Comparison of ENCODE assay signal across 8 mouse cellular contexts in the genomic region with DNA sequence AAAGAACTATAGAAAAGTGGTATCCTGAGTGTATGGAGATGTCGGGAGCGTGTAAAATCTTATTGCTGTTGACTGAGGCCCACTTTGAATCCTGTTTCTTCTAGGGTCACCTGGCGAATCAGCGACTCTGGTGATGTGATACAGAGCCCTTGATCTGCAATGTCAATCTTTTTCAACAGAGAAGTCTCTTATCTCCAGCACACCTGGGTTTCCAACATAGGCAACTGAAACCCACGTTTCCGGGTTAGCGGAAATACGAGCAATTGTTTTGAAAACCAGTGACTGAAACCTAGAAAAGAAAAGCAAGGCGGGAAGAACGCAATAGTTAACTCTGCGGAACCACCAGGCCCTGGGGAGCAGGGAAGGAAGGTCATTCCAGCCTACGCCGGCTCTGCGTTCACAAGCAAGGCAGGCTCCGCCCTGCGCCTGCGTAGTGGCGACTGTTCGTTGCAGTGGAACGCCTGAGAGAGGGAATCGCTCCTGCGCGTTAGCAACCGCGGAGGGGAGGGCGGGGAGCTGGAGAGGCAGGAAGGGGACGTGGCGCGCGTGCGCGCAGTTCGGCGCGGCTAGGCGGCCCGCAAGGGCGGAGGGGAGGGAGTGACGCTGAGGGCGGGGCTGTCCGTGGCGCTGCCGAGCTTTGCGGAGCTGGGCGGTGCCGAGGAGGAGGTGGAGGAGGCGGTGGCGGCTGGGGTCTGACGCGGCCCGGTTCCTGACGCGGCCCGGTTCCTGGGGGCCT. TPM values are rescaled to one million over a fixed set of nuclear protein-coding genes. Genes with fewer than 3 reads are reported as not detected.
DNase-seq lines count a peak whose midpoint lies in the region; ATAC-seq and TF ChIP-seq lines count a peak whose summit lies in the region.

A gene (plus strand): TSS at position 436 of the 736 bp plus-strand sequence.

- peak within 1 kb of the TSS; percentile 94 for H3K4me3 ChIP-seq in heart, embryonic 12.5 days
- peak within 1 kb of the TSS; percentile 96 for H3K4me3 ChIP-seq in kidney, postnatal 0 days (replicated peaks; ENCODE audit: low read depth, low read length)
- peak within 1 kb of the TSS; percentile 93 for H3K4me3 ChIP-seq in liver, embryonic 11.5 days (ENCODE audit: low read depth, low read length)
- peak within 1 kb of the TSS; percentile 77 for H3K4me3 ChIP-seq in stomach, embryonic 14.5 days (ENCODE audit: low read depth, low read length)

- H3K27me3 ChIP-seq in heart, embryonic 12.5 days (replicated peaks): no peaks in the 10 kb centered on the region
- H3K27me3 ChIP-seq in kidney, postnatal 0 days (ENCODE audit: insufficient read depth, low read length): no peaks in the 10 kb centered on the region
- no peaks in the 10 kb centered on the region for H3K27me3 ChIP-seq in liver, embryonic 11.5 days (replicated peaks; ENCODE audit: control insufficient read depth, insufficient read depth, low read length)
- H3K27me3 ChIP-seq in stomach, embryonic 14.5 days (ENCODE audit: control insufficient read depth, insufficient read depth, low read length): no peaks in the 10 kb centered on the region

- peaks cover 17% of the 10 kb centered on the region for H3K4me1 ChIP-seq in heart, embryonic 12.5 days (replicated peaks)
- peaks cover 9% of the 10 kb centered on the region; the same call in 1 of the 2 replicates for H3K4me1 ChIP-seq in kidney, postnatal 0 days (replicated peaks; ENCODE audit: insufficient read depth, low read length)
- H3K4me1 ChIP-seq in liver, embryonic 11.5 days (replicated peaks; ENCODE audit: control insufficient read depth, insufficient read depth, low read length): peaks cover 14% of the 10 kb centered on the region
- H3K4me1 ChIP-seq in stomach, embryonic 14.5 days (ENCODE audit: control insufficient read depth, insufficient read depth, low read length): peaks cover 15% of the 10 kb centered on the region

- no peaks in the 10 kb centered on the region for H3K9me3 ChIP-seq in heart, embryonic 12.5 days (replicated peaks)
- H3K9me3 ChIP-seq in kidney, postnatal 0 days (replicated peaks; ENCODE audit: low read length): no peaks in the 10 kb centered on the region
- no peaks in the 10 kb centered on the region for H3K9me3 ChIP-seq in liver, embryonic 11.5 days (ENCODE audit: control insufficient read depth, low read length)
- no peaks in the 10 kb centered on the region for H3K9me3 ChIP-seq in stomach, embryonic 14.5 days (ENCODE audit: control insufficient read depth, low read depth, low read length)

- 2% methylated on average over 53 of the region's 54 CpGs for WGBS in heart, embryonic 12.5 days
- 1% methylated on average over 53 of the region's 54 CpGs for WGBS in kidney, postnatal 0 days
- WGBS in liver, embryonic 11.5 days: under 1% methylated on average over 53 of the region's 54 CpGs
- 1% methylated on average over 54 of the region's 54 CpGs for WGBS in stomach, embryonic 14.5 days

- peak; percentile 94 for ATAC-seq in erythroid progenitor cell, adult 5-6 weeks (replicated peaks; ENCODE audit: low FRiP score, poor library complexity, severe bottlenecking)
- ATAC-seq in heart, embryonic 12.5 days (ENCODE audit: insufficient number of reproducible peaks, low FRiP score): peak; percentile 99
- ATAC-seq in kidney, postnatal 0 days (replicated peaks; ENCODE audit: low FRiP score, low read depth): peak; percentile 98
- peak; percentile 98 for ATAC-seq in liver, embryonic 11.5 days (replicated peaks; ENCODE audit: low FRiP score)
- ATAC-seq in stomach, embryonic 14.5 days (ENCODE audit: insufficient number of reproducible peaks, insufficient read depth, low FRiP score, low read depth): peak; percentile 98

- peak within 1 kb of the TSS; percentile 70 for H3K4me2 ChIP-seq in heart, embryonic 12.5 days
- peak within 1 kb of the TSS; percentile 66 for H3K4me2 ChIP-seq in kidney, postnatal 0 days (ENCODE audit: low read length)
- peak within 1 kb of the TSS; percentile 72 for H3K4me2 ChIP-seq in liver, embryonic 11.5 days
- H3K4me2 ChIP-seq in stomach, embryonic 14.5 days (replicated peaks; ENCODE audit: low read depth, low read length): peak within 1 kb of the TSS; percentile 56

- DNase-seq in CD4-positive helper T cell, adult 2 months (ENCODE audit: low read depth, low spot score): peak; percentile 100
- DNase-seq in brain, embryonic 18.5 days (ENCODE audit: low read depth, low spot score): peak; percentile 99
- peak; percentile 100 for DNase-seq in kidney, postnatal 0 days (ENCODE audit: low spot score)
- DNase-seq in liver, embryonic 11.5 days (ENCODE audit: low spot score): peak; percentile 98
- peak; percentile 99 for DNase-seq in naive thymus-derived CD4-positive, alpha-beta T cell, adult 2 months (ENCODE audit: low read depth)

- H3K27ac ChIP-seq in heart, embryonic 12.5 days (ENCODE audit: poor library complexity, severe bottlenecking): peak within 1 kb of the TSS; percentile 100
- H3K27ac ChIP-seq in kidney, postnatal 0 days: peak within 1 kb of the TSS; percentile 99
- peak within 1 kb of the TSS; percentile 99 for H3K27ac ChIP-seq in liver, embryonic 11.5 days (ENCODE audit: low read depth, low read length)
- H3K27ac ChIP-seq in stomach, embryonic 14.5 days (ENCODE audit: low read length): peak within 1 kb of the TSS; percentile 100

- no peak for TF ChIP-seq CTCF in kidney, postnatal 0 days (IDR thresholded peaks at IDR 0.05; ENCODE audit: low read depth)

- H3K36me3 ChIP-seq in heart, embryonic 12.5 days: no peaks in the 10 kb centered on the region
- no peaks in the 10 kb centered on the region for H3K36me3 ChIP-seq in kidney, postnatal 0 days (ENCODE audit: insufficient read depth, low read length)
- H3K36me3 ChIP-seq in liver, embryonic 11.5 days (ENCODE audit: control insufficient read depth, insufficient read depth, low read length): no peaks in the 10 kb centered on the region
- H3K36me3 ChIP-seq in stomach, embryonic 14.5 days (ENCODE audit: control insufficient read depth, insufficient read depth, low read length): no peaks in the 10 kb centered on the region

- peak within 1 kb of the TSS; percentile 100 for H3K9ac ChIP-seq in heart, embryonic 12.5 days
- peak within 1 kb of the TSS; percentile 100 for H3K9ac ChIP-seq in kidney, postnatal 0 days (ENCODE audit: low read depth, low read length)
- H3K9ac ChIP-seq in liver, embryonic 11.5 days (ENCODE audit: low read depth, low read length): peak within 1 kb of the TSS; percentile 99
- peak within 1 kb of the TSS; percentile 99 for H3K9ac ChIP-seq in stomach, embryonic 14.5 days (replicated peaks; ENCODE audit: low read depth, low read length)

RNA-seq across cellular contexts. Expression of the gene that starts here (rescaled TPM):
- 194 and 207 TPM in 2 replicates for total RNA-seq in erythroid progenitor cell, adult 5-6 weeks (2015; ENCODE audit: low replicate concordance)
- 395 and 426 TPM in 2 replicates for total RNA-seq in erythroid progenitor cell, adult 5-6 weeks (2017; ENCODE audit: low replicate concordance)
- polyA plus RNA-seq in heart, embryonic 12.5 days (2016; fragmentation: Nextera tagmentation; extraction: Ambion mirVana): 283 and 290 TPM in 2 replicates
- 223 and 226 TPM in 2 replicates for polyA plus RNA-seq in kidney, postnatal 0 days (2015; fragmentation: Nextera tagmentation; extraction: Ambion mirVana)
- polyA plus RNA-seq in liver, embryonic 11.5 days (2014; fragmentation: Nextera tagmentation; extraction: Ambion mirVana): 143 and 161 TPM in 2 replicates
- 278 and 296 TPM in 2 replicates for polyA plus RNA-seq in stomach, embryonic 14.5 days (2014; fragmentation: Nextera tagmentation; extraction: Ambion mirVana)

Comparison
In these comparisons a context has a peak if more than half of its experiments do, and no peak if none do; other contexts are left out.
1. Peak in every context shown above with its lines: DNase-seq, ATAC-seq, H3K4me3 ChIP-seq and H3K27ac ChIP-seq.